Mouse (Mus musculus): ENCODE results near the gene Gm9944.

Gm9944 gene

GRCm38 (mm10) chr4:144453217-144453616, at the start of gene Gm9944:
TSS of gene Gm9944 (minus strand) at chr4:144453317.
- no peak for DNase-seq (ENCODE audit: low spot score)

- DNase-seq (ENCODE audit: low spot score): no peak
Measured at GRCm38 (mm10) chr4:144493331-144493730, 40.2 kb upstream of the Gm9944 start.

- DNase-seq (ENCODE audit: low spot score): no peak
Measured at GRCm38 (mm10) chr4:144468091-144468490, 15.0 kb upstream of the Gm9944 start.

- no peak for DNase-seq (ENCODE audit: low spot score)
Measured at GRCm38 (mm10) chr4:144465206-144465605, 12.1 kb upstream of the Gm9944 start.

GRCm38 (mm10) chr4:144463656-144464055, 10.5 kb upstream of the Gm9944 start, which contains the start of gene Aadacl3:
TSS of gene Aadacl3 (minus strand) at chr4:144463756.
- no peak for DNase-seq (ENCODE audit: low spot score)

- DNase-seq (ENCODE audit: low spot score): no peak
Measured at GRCm38 (mm10) chr4:144448546-144448945, 4.6 kb downstream of the Gm9944 start.

- no peak for DNase-seq (ENCODE audit: low spot score)
Measured at GRCm38 (mm10) chr4:144441582-144441981, 11.5 kb downstream of the Gm9944 start.

- no peak for DNase-seq (ENCODE audit: low spot score)
Measured at GRCm38 (mm10) chr4:144441095-144441494, 12.0 kb downstream of the Gm9944 start.

GRCm38 (mm10) chr4:144438672-144439071, 14.4 kb downstream of the Gm9944 start, which contains the start of gene 1700012P22Rik:
TSS of gene 1700012P22Rik (minus strand) at chr4:144438772.
- DNase-seq (ENCODE audit: low spot score): no peak

GRCm38 (mm10) chr4:144433216-144433615, 19.9 kb downstream of the Gm9944 start:
- no peak for DNase-seq (ENCODE audit: low spot score)

GRCm38 (mm10) chr4:144430723-144431122, 22.4 kb downstream of the Gm9944 start:
- DNase-seq (ENCODE audit: low spot score): no peak

- DNase-seq (ENCODE audit: low spot score): no peak
Measured at GRCm38 (mm10) chr4:144428868-144429267, 24.2 kb downstream of the Gm9944 start.

GRCm38 (mm10) chr4:144424590-144424989, 28.5 kb downstream of the Gm9944 start:
- DNase-seq (ENCODE audit: low spot score): no peak

GRCm38 (mm10) chr4:144420644-144421043, 32.5 kb downstream of the Gm9944 start:
- DNase-seq (ENCODE audit: low spot score): no peak

GRCm38 (mm10) chr4:144408290-144408689, 44.8 kb downstream of the Gm9944 start, which contains the start of gene Pramef12:
TSS of gene Pramef12 (minus strand) at chr4:144408464.
- DNase-seq (ENCODE audit: low spot score): no peak

- no peak for DNase-seq (ENCODE audit: low spot score)
Measured at GRCm38 (mm10) chr4:144406261-144406660, 46.9 kb downstream of the Gm9944 start.

- DNase-seq (ENCODE audit: low spot score): peak; percentile 87
Measured at GRCm38 (mm10) chr4:144404456-144405086, 48.5 kb downstream of the Gm9944 start.

Data from yolk sac, embryonic 10.5 days (tissue).